Mouse (Mus musculus): ENCODE measurements around the gene Egfl8. TPM values are rescaled to one million over a fixed set of nuclear protein-coding genes. Genes with fewer than 3 reads are reported as not detected.

The Egfl8 gene
- 1.3 and 2.2 TPM in 2 replicates for polyA plus RNA-seq (2015; fragmentation: Nextera tagmentation; extraction: Ambion mirVana)

GRCm38 (mm10) chr17:34615871-34616270 is at the start of gene Egfl8:
TSS of gene Egfl8 (minus strand) at chr17:34615971.
- peak within 1 kb of the TSS; percentile 12; the same call in 1 of the 2 replicates for H3K9ac ChIP-seq
- H3K36me3 ChIP-seq: peaks cover 48% of the 10 kb centered on the region
- no peaks in the 10 kb centered on the region for H3K27me3 ChIP-seq
- no peaks in the 10 kb centered on the region for H3K9me3 ChIP-seq (replicated peaks)
- H3K4me1 ChIP-seq (replicated peaks): 0 out of 2 replicates have a peak, but pooled peaks cover 2% of the 10 kb centered on the region
- no peak within 1 kb of the TSS for H3K4me2 ChIP-seq
- ATAC-seq (replicated peaks; ENCODE audit: insufficient number of reproducible peaks, insufficient read depth, low FRiP score, low read depth): no peak
- no peak within 1 kb of the TSS for H3K4me3 ChIP-seq
- H3K27ac ChIP-seq: no peak within 1 kb of the TSS
- WGBS: 76% methylated on average over 6 of the region's 6 CpGs

GRCm38 (mm10) chr17:34664472-34664871 is 48.7 kb upstream of the Egfl8 start:
- ATAC-seq (replicated peaks; ENCODE audit: insufficient number of reproducible peaks, insufficient read depth, low FRiP score, low read depth): no peak
- no peak overlapping the region for H3K9ac ChIP-seq
- H3K4me1 ChIP-seq (replicated peaks): peaks cover 21% of the 10 kb centered on the region
- H3K4me3 ChIP-seq: no peak overlapping the region
- H3K27ac ChIP-seq: no peak overlapping the region
- no peaks in the 10 kb centered on the region for H3K36me3 ChIP-seq
- peaks cover 40% of the 10 kb centered on the region for H3K27me3 ChIP-seq
- H3K4me2 ChIP-seq: no peak overlapping the region
- 57% methylated on average over 7 of the region's 7 CpGs for WGBS
- no peaks in the 10 kb centered on the region for H3K9me3 ChIP-seq (replicated peaks)

- Histone ChIP-seq H3K27me3 (peaks cover 41% of the 10 kb centered on the region), H3K36me3 (no peaks in the 10 kb centered on the region), H3K4me1 (replicated peaks) (peaks cover 26% of the 10 kb centered on the region), H3K27ac (no peak overlapping the region), H3K4me2 (no peak overlapping the region), H3K4me3 (no peak overlapping the region), H3K9me3 (replicated peaks) (no peaks in the 10 kb centered on the region), H3K9ac (no peak overlapping the region)
- ATAC-seq (replicated peaks; ENCODE audit: insufficient number of reproducible peaks, insufficient read depth, low FRiP score, low read depth): no peak
- WGBS: 27% methylated on average over 1 of the region's 1 CpGs
These were observed 47.8 kb upstream of the Egfl8 start for GRCm38 (mm10) chr17:34663558-34663957.

- H3K4me2 ChIP-seq: no peak overlapping the region
- no peak overlapping the region for H3K27ac ChIP-seq
- H3K9ac ChIP-seq: no peak overlapping the region
- peaks cover 44% of the 10 kb centered on the region for H3K27me3 ChIP-seq
- H3K9me3 ChIP-seq (replicated peaks): no peaks in the 10 kb centered on the region
- no peak overlapping the region for H3K4me3 ChIP-seq
- ATAC-seq (replicated peaks; ENCODE audit: insufficient number of reproducible peaks, insufficient read depth, low FRiP score, low read depth): no peak
- WGBS: 82% methylated on average over 8 of the region's 8 CpGs
- no peaks in the 10 kb centered on the region for H3K36me3 ChIP-seq
- H3K4me1 ChIP-seq (replicated peaks): peaks cover 26% of the 10 kb centered on the region
These were observed 47.2 kb upstream of the Egfl8 start for GRCm38 (mm10) chr17:34662978-34663377.

GRCm38 (mm10) chr17:34662468-34662867 is 46.7 kb upstream of the Egfl8 start:
- Histone ChIP-seq H3K27me3 (peaks cover 44% of the 10 kb centered on the region), H3K4me3 (no peak overlapping the region), H3K36me3 (no peaks in the 10 kb centered on the region), H3K9me3 (replicated peaks) (no peaks in the 10 kb centered on the region), H3K9ac (no peak overlapping the region), H3K27ac (no peak overlapping the region), H3K4me2 (no peak overlapping the region), H3K4me1 (replicated peaks) (peaks cover 26% of the 10 kb centered on the region)
- ATAC-seq (replicated peaks; ENCODE audit: insufficient number of reproducible peaks, insufficient read depth, low FRiP score, low read depth): no peak
- 78% methylated on average over 1 of the region's 1 CpGs for WGBS

GRCm38 (mm10) chr17:34661121-34661591 is 45.4 kb upstream of the Egfl8 start:
- peaks cover 31% of the 10 kb centered on the region for H3K4me1 ChIP-seq (replicated peaks)
- H3K27ac ChIP-seq: peak overlapping the region; percentile 49; the same call in 1 of the 2 replicates
- no peaks in the 10 kb centered on the region for H3K9me3 ChIP-seq (replicated peaks)
- peak overlapping the region; percentile 31 for H3K4me3 ChIP-seq
- H3K36me3 ChIP-seq: no peaks in the 10 kb centered on the region
- H3K27me3 ChIP-seq: peaks cover 44% of the 10 kb centered on the region
- H3K4me2 ChIP-seq: peak overlapping the region; percentile 53
- H3K9ac ChIP-seq: no peak overlapping the region
- 4% methylated on average over 19 of the region's 19 CpGs for WGBS
- ATAC-seq (replicated peaks; ENCODE audit: insufficient number of reproducible peaks, insufficient read depth, low FRiP score, low read depth): no peak

- H3K27ac ChIP-seq: peak overlapping the region; percentile 49; the same call in 1 of the 2 replicates
- H3K4me1 ChIP-seq (replicated peaks): peaks cover 39% of the 10 kb centered on the region
- peak overlapping the region; percentile 31 for H3K4me3 ChIP-seq
- peak overlapping the region; percentile 53 for H3K4me2 ChIP-seq
- no peak overlapping the region for H3K9ac ChIP-seq
- WGBS: 29% methylated on average over 11 of the region's 11 CpGs
- no peaks in the 10 kb centered on the region for H3K36me3 ChIP-seq
- no peak for ATAC-seq (replicated peaks; ENCODE audit: insufficient number of reproducible peaks, insufficient read depth, low FRiP score, low read depth)
- H3K27me3 ChIP-seq: peaks cover 44% of the 10 kb centered on the region
- H3K9me3 ChIP-seq (replicated peaks): no peaks in the 10 kb centered on the region
These were observed 44.6 kb upstream of the Egfl8 start for GRCm38 (mm10) chr17:34660259-34660820.

- peak overlapping the region; percentile 27; the same call in 1 of the 2 replicates for H3K4me2 ChIP-seq
- H3K36me3 ChIP-seq: no peaks in the 10 kb centered on the region
- no peak overlapping the region for H3K4me3 ChIP-seq
- no peak overlapping the region for H3K9ac ChIP-seq
- no peak overlapping the region for H3K27ac ChIP-seq
- H3K9me3 ChIP-seq (replicated peaks): no peaks in the 10 kb centered on the region
- WGBS: 45% methylated on average over 3 of the region's 3 CpGs
- ATAC-seq (replicated peaks; ENCODE audit: insufficient number of reproducible peaks, insufficient read depth, low FRiP score, low read depth): no peak
- H3K27me3 ChIP-seq: peaks cover 44% of the 10 kb centered on the region
- H3K4me1 ChIP-seq (replicated peaks): peaks cover 44% of the 10 kb centered on the region
These were observed 44.1 kb upstream of the Egfl8 start for GRCm38 (mm10) chr17:34659897-34660214.

GRCm38 (mm10) chr17:34659181-34659896 is 43.6 kb upstream of the Egfl8 start:
- Histone ChIP-seq H3K4me3 (no peak overlapping the region), H3K27me3 (peaks cover 44% of the 10 kb centered on the region), H3K36me3 (no peaks in the 10 kb centered on the region), H3K4me2 (peak overlapping the region; percentile 27; the same call in 1 of the 2 replicates), H3K4me1 (replicated peaks) (peaks cover 49% of the 10 kb centered on the region), H3K27ac (no peak overlapping the region), H3K9ac (no peak overlapping the region), H3K9me3 (replicated peaks) (no peaks in the 10 kb centered on the region)
- 46% methylated on average over 12 of the region's 12 CpGs for WGBS
- no peak for ATAC-seq (replicated peaks; ENCODE audit: insufficient number of reproducible peaks, insufficient read depth, low FRiP score, low read depth)

- 73% methylated on average over 3 of the region's 3 CpGs for WGBS
- peaks cover 43% of the 10 kb centered on the region for H3K27me3 ChIP-seq
- no peak for ATAC-seq (replicated peaks; ENCODE audit: insufficient number of reproducible peaks, insufficient read depth, low FRiP score, low read depth)
These were observed 42.8 kb upstream of the Egfl8 start for GRCm38 (mm10) chr17:34658591-34658990.

GRCm38 (mm10) chr17:34658145-34658544 is 42.4 kb upstream of the Egfl8 start:
- H3K9me3 ChIP-seq (replicated peaks): no peaks in the 10 kb centered on the region
- no peak overlapping the region for H3K9ac ChIP-seq
- peaks cover 53% of the 10 kb centered on the region for H3K4me1 ChIP-seq (replicated peaks)
- H3K27ac ChIP-seq: no peak overlapping the region
- 0 out of 2 replicates have a peak, but pooled peaks cover 2% of the 10 kb centered on the region for H3K36me3 ChIP-seq
- H3K4me2 ChIP-seq: no peak overlapping the region
- 64% methylated on average over 2 of the region's 2 CpGs for WGBS
- no peak for ATAC-seq (replicated peaks; ENCODE audit: insufficient number of reproducible peaks, insufficient read depth, low FRiP score, low read depth)
- H3K4me3 ChIP-seq: no peak overlapping the region
- peaks cover 39% of the 10 kb centered on the region for H3K27me3 ChIP-seq

More at GRCm38 (mm10) chr17:34658591-34658990, 42.8 kb upstream of the Egfl8 start:
- peaks cover 53% of the 10 kb centered on the region for H3K4me1 ChIP-seq (replicated peaks)
- no peak overlapping the region for H3K9ac ChIP-seq
- no peaks in the 10 kb centered on the region for H3K9me3 ChIP-seq (replicated peaks)
- H3K27ac ChIP-seq: no peak overlapping the region
- no peaks in the 10 kb centered on the region for H3K36me3 ChIP-seq
- no peak overlapping the region for H3K4me2 ChIP-seq
- no peak overlapping the region for H3K4me3 ChIP-seq

All from heart, embryonic 15.5 days (tissue).